Mouse (Mus musculus) liver, postnatal 0 days (tissue): ENCODE data around the gene Nfatc2.

Experiments
- CTCF ChIP-seq: sonication (generic); IDR thresholded peaks from 2 replicates; pipeline ENCODE4 v1.5.1; 2016; ENCODE audit warnings: antibody characterized with exemption, low read depth
- EP300 ChIP-seq: IDR thresholded peaks from 2 replicates; pipeline ENCODE4 v1.6.1; 2016; ENCODE audit warnings: antibody characterized with exemption, low read depth, mild to moderate bottlenecking

- TF ChIP-seq CTCF (no peak), EP300 (no peak)
These were observed 79.2 kb downstream of the Nfatc2 start for GRCm38 (mm10) chr2:168522247-168522646.
